Mouse (Mus musculus): ENCODE measurements around the gene Ccdc88c. TPM values are rescaled to one million over a fixed set of nuclear protein-coding genes. Genes with fewer than 3 reads are reported as not detected.

The Ccdc88c gene
- polyA plus RNA-seq, 1 experiment = 8.3 TPM

GRCm38 (mm10) chr12:100865072-100865471 lies 163.8 kb downstream of the Ccdc88c start:
- DNase-seq (ENCODE audit: low read depth, low spot score) = no peak

GRCm38 (mm10) chr12:100862856-100863446 lies 165.9 kb downstream of the Ccdc88c start:
- DNase-seq (ENCODE audit: low read depth, low spot score) = peak; percentile 86
- 21% methylated on average over 3 of the region's 3 CpGs for WGBS

- WGBS = 41% methylated on average over 3 of the region's 3 CpGs
- no peak for DNase-seq (ENCODE audit: low read depth, low spot score)
Measured at GRCm38 (mm10) chr12:100862272-100862671, 166.6 kb downstream of the Ccdc88c start.

Other genes starting within 250 kb of the Ccdc88c start
- 14.5 and 24.7 TPM in 2 replicates for gene Dglucy, start 250.0 kb downstream of the Ccdc88c start, polyA plus RNA-seq (2012; rRNA removed)
- 3.0 and 4.3 TPM in 2 replicates for gene Gpr68, start 120.9 kb downstream of the Ccdc88c start, polyA plus RNA-seq (2012; rRNA removed)
- 6.6 and 10.8 TPM in 2 replicates for gene Ppp4r3a, start 54.6 kb upstream of the Ccdc88c start, polyA plus RNA-seq (2012; rRNA removed)